Mouse (Mus musculus): ENCODE results near the gene Trim50.

GRCm38 (mm10) chr5:135369787-135370654 is 16.9 kb downstream of the Trim50 start, which contains the start of gene Nsun5:
- TF ChIP-seq CTCF (IDR thresholded peaks at IDR 0.05; ENCODE audit: low read depth) (no peak; the same call in 1 of the 2 replicates), EP300 (optimal IDR thresholded peaks at IDR 0.05) (no peak)

Data from stomach, postnatal 0 days (tissue).